29 mouse cellular contexts compared by ENCODE assay signal in genomic region chr1:63561772-63562520, GRCm38 (mm10). TPM values are rescaled to one million over a fixed set of nuclear protein-coding genes. Genes with fewer than 3 reads are reported as not detected.
DNase-seq lines count a peak whose midpoint lies in the region; ATAC-seq lines count a peak whose summit lies in the region.
"Had no signal": no experiment of that assay in that cellular context is flagged by ENCODE, and none has a peak within 500 bp of the region (broad histone marks: within the 10 kb centered on the region; RNA-seq: fewer than 3 reads in every experiment).

No protein-coding gene starts in this region.

- no peaks in the 10 kb centered on the region for H3K36me3 ChIP-seq in limb, embryonic 10.5 days
- H3K36me3 ChIP-seq in heart, embryonic 11.5 days (ENCODE audit: control insufficient read depth, insufficient read depth, low read length): no peaks in the 10 kb centered on the region
- H3K36me3 ChIP-seq: embryonic facial prominence, embryonic 12.5 days; forebrain, embryonic 15.5 days; hindbrain, embryonic 12.5 days had no signal

- WGBS in limb, embryonic 10.5 days: 85% methylated on average over 4 of the region's 4 CpGs
- 82% methylated on average over 4 of the region's 4 CpGs for WGBS in heart, embryonic 11.5 days (ENCODE audit: insufficient replicate concordance)

- 0 out of 2 replicates have a peak overlapping the region, but pooled peaks have one; percentile 20 for H3K27ac ChIP-seq in limb, embryonic 10.5 days
- H3K27ac ChIP-seq in heart, embryonic 11.5 days (ENCODE audit: low read depth, low read length): no peak overlapping the region
- H3K27ac ChIP-seq: embryonic facial prominence, embryonic 12.5 days; forebrain, embryonic 15.5 days; gastrocnemius, adult 2 months; hindbrain, embryonic 12.5 days had no signal

- H3K9me3 ChIP-seq in limb, embryonic 10.5 days (replicated peaks): no peaks in the 10 kb centered on the region
- no peaks in the 10 kb centered on the region for H3K9me3 ChIP-seq in heart, embryonic 11.5 days (replicated peaks; ENCODE audit: control insufficient read depth, low read length)
- H3K9me3 ChIP-seq: embryonic facial prominence, embryonic 12.5 days; forebrain, embryonic 15.5 days; hindbrain, embryonic 12.5 days had no signal

- H3K9ac ChIP-seq in heart, embryonic 11.5 days (ENCODE audit: low read depth, low read length): no peak overlapping the region
- H3K9ac ChIP-seq: embryonic facial prominence, embryonic 12.5 days; forebrain, embryonic 15.5 days; hindbrain, embryonic 12.5 days had no signal

- peaks cover 14% of the 10 kb centered on the region; the same call in 1 of the 2 replicates for H3K4me1 ChIP-seq in limb, embryonic 10.5 days
- H3K4me1 ChIP-seq in heart, embryonic 11.5 days (ENCODE audit: control insufficient read depth, insufficient read depth, low read length): no peaks in the 10 kb centered on the region; the same call in 1 of the 2 replicates
- H3K4me1 ChIP-seq: embryonic facial prominence, embryonic 12.5 days; forebrain, embryonic 15.5 days; hindbrain, embryonic 12.5 days had no signal

- intact Hi-C loops in gastrocnemius, postnatal 36 days (cut with DNase I): no loop called here

- no peak for ATAC-seq in heart, embryonic 11.5 days (replicated peaks; ENCODE audit: insufficient number of reproducible peaks, low FRiP score, low TSS enrichment)
- ATAC-seq: activated CD4-positive, CD25-positive, alpha-beta regulatory T cell, adult 4 months; forebrain, embryonic 15.5 days; hindbrain, embryonic 16.5 days; inflammation-experienced regulatory T-cells, adult 6 months; intestine, postnatal 0 days; Patski had no signal

- no peak overlapping the region for H3K4me3 ChIP-seq in limb, embryonic 10.5 days
- no peak overlapping the region for H3K4me3 ChIP-seq in heart, embryonic 11.5 days (ENCODE audit: low read depth, low read length)
- H3K4me3 ChIP-seq: embryonic facial prominence, embryonic 12.5 days; forebrain, embryonic 15.5 days; gastrocnemius, adult 2 months; hindbrain, embryonic 12.5 days had no signal

- DNase-seq in adrenal gland, adult 2 months: peak; percentile 10
- DNase-seq in adrenal gland, postnatal 25 days: no peak
- DNase-seq in cerebellum, adult 9-10 months: peak; percentile 18
- no peak for DNase-seq in cerebellum, postnatal 36 days
- DNase-seq in gastrocnemius, adult 18-20 months (ENCODE audit: low spot score): peak; percentile 2
- no peak for DNase-seq in gastrocnemius, postnatal 36 days
- no peak for DNase-seq in limb, embryonic 10.5 days (ENCODE audit: low spot score)
- DNase-seq: gastrocnemius, adult 2 months; gastrocnemius, postnatal 25 days; heart, adult 11 months; heart, postnatal 10 days; heart, postnatal 4 days had no signal

- H3K27me3 ChIP-seq in limb, embryonic 10.5 days (ENCODE audit: low read depth, poor library complexity, severe bottlenecking): no peaks in the 10 kb centered on the region
- H3K27me3 ChIP-seq in heart, embryonic 11.5 days (ENCODE audit: control insufficient read depth, insufficient read depth, low read length): no peaks in the 10 kb centered on the region
- H3K27me3 ChIP-seq: embryonic facial prominence, embryonic 12.5 days; forebrain, embryonic 15.5 days; hindbrain, embryonic 12.5 days had no signal

- H3K4me2 ChIP-seq in heart, embryonic 11.5 days: no peak overlapping the region
- H3K4me2 ChIP-seq: embryonic facial prominence, embryonic 12.5 days; forebrain, embryonic 15.5 days; hindbrain, embryonic 12.5 days had no signal

RNA-seq across cellular contexts. Expression of gene Gm39653, which starts 53.8 kb away (rescaled TPM):
- not detected for total RNA-seq in adrenal gland, adult 2 months (2021)
- not detected in 2 replicates for polyA plus RNA-seq in adrenal gland, adult 2 months (2012; rRNA removed)
- total RNA-seq in adrenal gland, postnatal 25 days (2021): not detected in 2 replicates
- not detected for total RNA-seq in gastrocnemius, adult 18-20 months (2021)
- total RNA-seq in gastrocnemius, postnatal 36 days (2021): not detected
- not detected in 2 replicates for polyA plus RNA-seq in limb, embryonic 10.5 days (2016; fragmentation: Nextera tagmentation; extraction: Ambion mirVana)
- not detected in 2 replicates for polyA plus RNA-seq in heart, embryonic 11.5 days (2014; fragmentation: Nextera tagmentation; extraction: Ambion mirVana)
- total RNA-seq: adrenal gland, postnatal 36 days; gastrocnemius, adult 2 months; gastrocnemius, postnatal 25 days; heart, postnatal 10 days; heart, postnatal 4 days; MEL had no signal
- polyA plus RNA-seq: activated CD4-positive, CD25-positive, alpha-beta regulatory T cell, adult 4 months; C2C12; cerebellum, adult 2 months; embryonic facial prominence, embryonic 12.5 days; forebrain, embryonic 11.5 days; forebrain, embryonic 15.5 days; frontal cortex, adult 2 months; heart, embryonic 14.5 days; hindbrain, embryonic 12.5 days; hindbrain, embryonic 16.5 days; inflammation-experienced regulatory T-cells, adult 6 months; intestine, postnatal 0 days; kidney, embryonic 14.5 days; Patski had no signal

Comparison
In these comparisons a context has a peak if more than half of its experiments do, and no peak if none do; other contexts are left out.
1. DNase-seq: peak in adrenal gland, adult 2 months (single experiment), cerebellum, adult 9-10 months (single experiment) and gastrocnemius, adult 18-20 months (single experiment); none in adrenal gland, postnatal 25 days (single experiment), cerebellum, postnatal 36 days (0 of 2), gastrocnemius, postnatal 36 days (0 of 2) and limb, embryonic 10.5 days (single experiment).